11 mouse cellular contexts compared by ENCODE assay signal in the genomic region with DNA sequence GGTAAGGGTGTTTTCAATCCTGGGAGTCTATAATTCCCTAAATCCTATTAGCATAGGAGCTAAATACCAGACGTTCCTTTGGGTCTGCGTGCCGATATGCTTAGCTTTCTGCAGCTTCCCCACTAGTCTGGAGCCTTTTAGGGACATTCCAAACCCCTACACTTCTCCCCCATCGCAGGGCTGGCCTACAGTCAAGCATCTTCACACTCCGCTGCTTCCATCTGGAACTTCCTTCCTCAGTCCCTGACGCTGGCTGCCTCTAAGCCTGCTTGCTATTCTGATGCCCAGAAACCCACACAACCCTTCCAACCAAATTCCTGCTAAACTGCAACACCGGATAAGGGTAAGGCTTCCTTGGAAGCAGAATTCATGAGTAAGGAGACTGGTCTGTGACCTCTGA. TPM values are rescaled to one million over a fixed set of nuclear protein-coding genes. Genes with fewer than 3 reads are reported as not detected.
DNase-seq lines count a peak whose midpoint lies in the region; ATAC-seq lines count a peak whose summit lies in the region.
"Had no signal": no experiment of that assay in that cellular context is flagged by ENCODE, and none has a peak within 500 bp of the region (broad histone marks: within the 10 kb centered on the region; RNA-seq: fewer than 3 reads in every experiment).

No protein-coding gene starts in this region.

- no peak for DNase-seq in hindbrain, embryonic 10.5 days (ENCODE audit: low spot score)
- peak; percentile 88 to 92 for DNase-seq in cerebellum, postnatal 14 days
- DNase-seq in kidney, postnatal 14 days: peak; percentile 51
- peak; percentile 69 for DNase-seq in right cerebral cortex, postnatal 14 days
- no peak for DNase-seq in urinary bladder, postnatal 25 days (ENCODE audit: low spot score)
- no peak for DNase-seq in embryo, embryonic 11 days
- no peak for DNase-seq in thymus, postnatal 25 days

- no peak overlapping the region for H3K4me2 ChIP-seq in hindbrain, embryonic 16.5 days (ENCODE audit: low read length)

- no peaks in the 10 kb centered on the region for H3K27me3 ChIP-seq in hindbrain, embryonic 16.5 days (replicated peaks; ENCODE audit: control insufficient read depth, insufficient read depth, low read length)
- H3K27me3 ChIP-seq in hindbrain, embryonic 10.5 days (ENCODE audit: insufficient read depth, poor library complexity, severe bottlenecking): no peaks in the 10 kb centered on the region

- no peak overlapping the region for H3K4me3 ChIP-seq in hindbrain, embryonic 16.5 days (ENCODE audit: low read length)
- no peak overlapping the region for H3K4me3 ChIP-seq in hindbrain, embryonic 10.5 days

- H3K9me3 ChIP-seq in hindbrain, embryonic 16.5 days (ENCODE audit: control insufficient read depth, low read length): no peaks in the 10 kb centered on the region
- H3K9me3 ChIP-seq in hindbrain, embryonic 10.5 days: no peaks in the 10 kb centered on the region

- H3K27ac ChIP-seq in hindbrain, embryonic 16.5 days (ENCODE audit: low read depth, low read length): peak overlapping the region; percentile 14; the same call in 1 of the 2 replicates
- no peak overlapping the region for H3K27ac ChIP-seq in hindbrain, embryonic 10.5 days
- H3K27ac ChIP-seq: macrophage had no signal

- 62% methylated on average over 7 of the region's 7 CpGs for WGBS in hindbrain, embryonic 16.5 days
- WGBS in hindbrain, embryonic 10.5 days: 78% methylated on average over 7 of the region's 7 CpGs

- peak; percentile 79 for ATAC-seq in hindbrain, embryonic 16.5 days

- no peak overlapping the region for H3K9ac ChIP-seq in hindbrain, embryonic 16.5 days (ENCODE audit: low read depth, low read length)

- no peaks in the 10 kb centered on the region for H3K4me1 ChIP-seq in hindbrain, embryonic 16.5 days (ENCODE audit: control insufficient read depth, insufficient read depth, low read depth, low read length)
- no peaks in the 10 kb centered on the region for H3K4me1 ChIP-seq in hindbrain, embryonic 10.5 days (replicated peaks)

- no peaks in the 10 kb centered on the region for H3K36me3 ChIP-seq in hindbrain, embryonic 16.5 days (ENCODE audit: control insufficient read depth, insufficient read depth, low read length)
- no peaks in the 10 kb centered on the region for H3K36me3 ChIP-seq in hindbrain, embryonic 10.5 days

RNA-seq across cellular contexts. Expression of a gene that starts 35.3 kb away (rescaled TPM):
- polyA plus RNA-seq in hindbrain, embryonic 16.5 days (2015; fragmentation: Nextera tagmentation; extraction: Ambion mirVana): 753 and 794 TPM in 2 replicates
- polyA plus RNA-seq in hindbrain, embryonic 10.5 days (2016; fragmentation: Nextera tagmentation; extraction: Ambion mirVana): 1,371 and 1,426 TPM in 2 replicates

RNA-seq across cellular contexts. Expression of a gene that starts 46.0 kb away (rescaled TPM):
- polyA plus RNA-seq in hindbrain, embryonic 16.5 days (2015; fragmentation: Nextera tagmentation; extraction: Ambion mirVana): not detected in 2 replicates
- polyA plus RNA-seq in hindbrain, embryonic 10.5 days (2016; fragmentation: Nextera tagmentation; extraction: Ambion mirVana): not detected in 2 replicates
- polyA plus RNA-seq: heart, embryonic 16.5 days; macrophage; spleen, adult 2 months had no signal

Comparison
In these comparisons a context has a peak if more than half of its experiments do, and no peak if none do; other contexts are left out.
1. DNase-seq: peak in cerebellum, postnatal 14 days (2 of 2), kidney, postnatal 14 days (single experiment) and right cerebral cortex, postnatal 14 days (single experiment); none in hindbrain, embryonic 10.5 days (single experiment), urinary bladder, postnatal 25 days (single experiment), embryo, embryonic 11 days (single experiment) and thymus, postnatal 25 days (single experiment).